Comparison of ENCODE assay signal across 16 mouse cellular contexts in genomic region chr5:64040676-64041075, GRCm38 (mm10). TPM values are rescaled to one million over a fixed set of nuclear protein-coding genes. Genes with fewer than 3 reads are reported as not detected.
A peak's percentile ranks its signal among the peaks of the same experiment; 100 is the strongest.
DNase-seq lines count a peak whose midpoint lies in the region; ATAC-seq and TF ChIP-seq lines count a peak whose summit lies in the region.
"Had no signal": no experiment of that assay in that cellular context is flagged by ENCODE, and none has a peak within 500 bp of the region (broad histone marks: within the 10 kb centered on the region; RNA-seq: fewer than 3 reads in every experiment).

No protein-coding gene starts in this region.

- H3K4me3 ChIP-seq in intestine, embryonic 15.5 days (replicated peaks) = no peak overlapping the region
- no peak overlapping the region for H3K4me3 ChIP-seq in intestine, embryonic 16.5 days (ENCODE audit: low read length)
- no peak overlapping the region for H3K4me3 ChIP-seq in hindbrain, postnatal 0 days (ENCODE audit: low read length)
- H3K4me3 ChIP-seq in midbrain, embryonic 13.5 days (replicated peaks) = no peak overlapping the region
- H3K4me3 ChIP-seq: erythroblast, embryonic 14.5 days; heart, embryonic 10.5 days; hindbrain, embryonic 12.5 days; left cerebral cortex, adult 2 months; midbrain, embryonic 10.5 days had no signal

- H3K27me3 ChIP-seq in intestine, embryonic 15.5 days (replicated peaks) = no peaks in the 10 kb centered on the region
- no peaks in the 10 kb centered on the region for H3K27me3 ChIP-seq in intestine, embryonic 16.5 days (replicated peaks; ENCODE audit: control insufficient read depth, insufficient read depth, low read length)
- H3K27me3 ChIP-seq in hindbrain, postnatal 0 days (ENCODE audit: insufficient read depth, low read length) = no peaks in the 10 kb centered on the region
- H3K27me3 ChIP-seq in midbrain, embryonic 13.5 days = no peaks in the 10 kb centered on the region
- H3K27me3 ChIP-seq: hindbrain, embryonic 12.5 days had no signal

- H3K4me1 ChIP-seq in intestine, embryonic 15.5 days (replicated peaks) = no peaks in the 10 kb centered on the region
- no peaks in the 10 kb centered on the region for H3K4me1 ChIP-seq in intestine, embryonic 16.5 days (ENCODE audit: control insufficient read depth, insufficient read depth, low read length)
- no peaks in the 10 kb centered on the region for H3K4me1 ChIP-seq in hindbrain, postnatal 0 days (ENCODE audit: insufficient read depth, low read length)
- peaks cover 23% of the 10 kb centered on the region for H3K4me1 ChIP-seq in midbrain, embryonic 13.5 days (replicated peaks)
- H3K4me1 ChIP-seq: heart, embryonic 10.5 days had no signal

- no peak overlapping the region for H3K9ac ChIP-seq in intestine, embryonic 15.5 days
- H3K9ac ChIP-seq in intestine, embryonic 16.5 days (ENCODE audit: low read depth, low read length) = no peak overlapping the region
- H3K9ac ChIP-seq in hindbrain, postnatal 0 days (replicated peaks; ENCODE audit: low read length) = no peak overlapping the region
- no peak overlapping the region for H3K9ac ChIP-seq in midbrain, embryonic 13.5 days (replicated peaks)
- H3K9ac ChIP-seq: hindbrain, embryonic 12.5 days; liver, embryonic 14.5 days had no signal

- no peaks in the 10 kb centered on the region for H3K36me3 ChIP-seq in intestine, embryonic 15.5 days
- no peaks in the 10 kb centered on the region for H3K36me3 ChIP-seq in intestine, embryonic 16.5 days (ENCODE audit: control insufficient read depth, insufficient read depth, low read length)
- no peaks in the 10 kb centered on the region for H3K36me3 ChIP-seq in hindbrain, postnatal 0 days (ENCODE audit: insufficient read depth, low read length)
- H3K36me3 ChIP-seq in midbrain, embryonic 13.5 days = no peaks in the 10 kb centered on the region
- H3K36me3 ChIP-seq: heart, embryonic 10.5 days; hindbrain, embryonic 12.5 days; midbrain, embryonic 10.5 days had no signal

- no peak overlapping the region for H3K27ac ChIP-seq in intestine, embryonic 15.5 days
- no peak overlapping the region for H3K27ac ChIP-seq in intestine, embryonic 16.5 days (ENCODE audit: low read length)
- H3K27ac ChIP-seq in hindbrain, postnatal 0 days = no peak overlapping the region
- H3K27ac ChIP-seq in midbrain, embryonic 13.5 days = no peak overlapping the region
- H3K27ac ChIP-seq: heart, embryonic 10.5 days; hindbrain, embryonic 12.5 days; kidney, postnatal 0 days; left cerebral cortex, adult 2 months; liver, embryonic 14.5 days; midbrain, embryonic 10.5 days had no signal

- DNase-seq in A20 (ENCODE audit: low read depth, low spot score) = peak; percentile 33
- no peak for DNase-seq in hindbrain, postnatal 0 days (ENCODE audit: low spot score)
- DNase-seq in gastrocnemius, postnatal 25 days = no peak
- DNase-seq: adrenal gland, postnatal 25 days had no signal

- WGBS in intestine, embryonic 15.5 days = 73% methylated on average over 6 of the region's 6 CpGs
- WGBS in intestine, embryonic 16.5 days = 71% methylated on average over 6 of the region's 6 CpGs
- WGBS in hindbrain, postnatal 0 days = 90% methylated on average over 6 of the region's 6 CpGs
- 95% methylated on average over 6 of the region's 6 CpGs for WGBS in midbrain, embryonic 13.5 days

- peak; percentile 39; the same call in 1 of the 2 replicates for ATAC-seq in intestine, embryonic 15.5 days
- ATAC-seq in intestine, embryonic 16.5 days = no peak
- peak; percentile 55 for ATAC-seq in common myeloid progenitor, adult 5-6 weeks (replicated peaks; ENCODE audit: low read depth, poor library complexity, severe bottlenecking)
- peak; percentile 63 for ATAC-seq in megakaryocyte progenitor cell, adult 5-6 weeks (replicated peaks; ENCODE audit: poor library complexity)
- ATAC-seq in hindbrain, postnatal 0 days = no peak
- no peak for ATAC-seq in midbrain, embryonic 13.5 days

- H3K4me2 ChIP-seq in intestine, embryonic 15.5 days (replicated peaks) = no peak overlapping the region
- H3K4me2 ChIP-seq in intestine, embryonic 16.5 days (ENCODE audit: low read depth, low read length) = no peak overlapping the region
- no peak overlapping the region for H3K4me2 ChIP-seq in hindbrain, postnatal 0 days (ENCODE audit: low read depth, low read length)
- no peak overlapping the region for H3K4me2 ChIP-seq in midbrain, embryonic 13.5 days (replicated peaks)
- H3K4me2 ChIP-seq: hindbrain, embryonic 12.5 days had no signal

- H3K9me3 ChIP-seq in intestine, embryonic 15.5 days = no peaks in the 10 kb centered on the region
- H3K9me3 ChIP-seq in intestine, embryonic 16.5 days (ENCODE audit: control insufficient read depth, low read length) = no peaks in the 10 kb centered on the region
- no peaks in the 10 kb centered on the region for H3K9me3 ChIP-seq in hindbrain, postnatal 0 days (ENCODE audit: low read length)
- no peaks in the 10 kb centered on the region for H3K9me3 ChIP-seq in midbrain, embryonic 13.5 days
- H3K9me3 ChIP-seq: heart, embryonic 10.5 days; hindbrain, embryonic 12.5 days; midbrain, embryonic 10.5 days had no signal

- TF ChIP-seq CTCF in hindbrain, postnatal 0 days (IDR thresholded peaks at IDR 0.05; ENCODE audit: low read depth) = no peak

RNA-seq across cellular contexts. Expression of gene Pgm2, which starts 52.1 kb away (rescaled TPM):
- polyA plus RNA-seq in intestine, embryonic 15.5 days (2015; fragmentation: Nextera tagmentation; extraction: Ambion mirVana) = 35.4 and 39.7 TPM in 2 replicates
- 37.6 and 38.5 TPM in 2 replicates for polyA plus RNA-seq in intestine, embryonic 16.5 days (2015; fragmentation: Nextera tagmentation; extraction: Ambion mirVana)
- 39.5 and 40.6 TPM in 2 replicates for total RNA-seq in common myeloid progenitor, adult 5-6 weeks (2017)
- 40.1 and 40.7 TPM in 2 replicates for total RNA-seq in megakaryocyte progenitor cell, adult 5-6 weeks (2015)
- total RNA-seq in megakaryocyte progenitor cell, adult 5-6 weeks (2017) = 32.9 and 35.2 TPM in 2 replicates
- 8.6 and 11.4 TPM in 2 replicates for total RNA-seq in hindbrain, postnatal 0 days (2014; rRNA removed)
- 14.8 and 17.5 TPM in 2 replicates for polyA plus RNA-seq in hindbrain, postnatal 0 days (2015; fragmentation: Nextera tagmentation; extraction: Ambion mirVana)
- polyA plus RNA-seq in midbrain, embryonic 13.5 days (2015; fragmentation: Nextera tagmentation; extraction: Ambion mirVana) = 20.8 and 22.2 TPM in 2 replicates
- total RNA-seq in gastrocnemius, postnatal 25 days (2021) = 1 to 10 TPM; 2.8 TPM

Comparison
In these comparisons a context has a peak if more than half of its experiments do, and no peak if none do; other contexts are left out.
1. ATAC-seq: peak in intestine, embryonic 15.5 days (single experiment), common myeloid progenitor, adult 5-6 weeks (single experiment) and megakaryocyte progenitor cell, adult 5-6 weeks (single experiment); none in intestine, embryonic 16.5 days (single experiment), hindbrain, postnatal 0 days (single experiment) and midbrain, embryonic 13.5 days (single experiment).